Mouse (Mus musculus): Measurements from ENCODE around the gene Olfr186. TPM values are rescaled to one million over a fixed set of nuclear protein-coding genes. Genes with fewer than 3 reads are reported as not detected.

Gene Olfr186
- polyA plus RNA-seq, 1 experiment from 2014 or later: not detected

- Histone ChIP-seq H3K36me3 (replicated peaks; ENCODE audit: insufficient read depth, low read length) (no peaks in the 10 kb centered on the region), H3K27me3 (ENCODE audit: insufficient read depth, low read length) (no peaks in the 10 kb centered on the region), H3K27ac (ENCODE audit: low read depth) (no peak overlapping the region), H3K4me1 (ENCODE audit: insufficient read depth) (no peaks in the 10 kb centered on the region), H3K4me2 (ENCODE audit: low read depth, low read length) (no peak overlapping the region), H3K4me3 (ENCODE audit: low read depth, low read length) (no peak overlapping the region), H3K9me3 (ENCODE audit: low read length) (no peaks in the 10 kb centered on the region), H3K9ac (replicated peaks) (no peak overlapping the region)
- TF ChIP-seq EP300 (IDR thresholded peaks at IDR 0.05; ENCODE audit: low read depth) (no peak), CTCF (IDR thresholded peaks at IDR 0.05; ENCODE audit: low read depth) (no peak)
- ATAC-seq (no peak), DNase-seq (no peak)
- WGBS (ENCODE audit: insufficient replicate concordance): 55% methylated on average over 4 of the region's 4 CpGs
These were observed 17.5 kb upstream of the Olfr186 start for GRCm38 (mm10) chr16:59047579-59047978.

- Histone ChIP-seq H3K9me3 (ENCODE audit: low read length) (no peaks in the 10 kb centered on the region), H3K4me2 (ENCODE audit: low read depth, low read length) (no peak overlapping the region), H3K4me1 (ENCODE audit: insufficient read depth) (no peaks in the 10 kb centered on the region), H3K9ac (replicated peaks) (no peak overlapping the region), H3K27ac (ENCODE audit: low read depth) (no peak overlapping the region), H3K27me3 (ENCODE audit: insufficient read depth, low read length) (no peaks in the 10 kb centered on the region), H3K4me3 (ENCODE audit: low read depth, low read length) (no peak overlapping the region), H3K36me3 (replicated peaks; ENCODE audit: insufficient read depth, low read length) (no peaks in the 10 kb centered on the region)
- DNase-seq (no peak), ATAC-seq (no peak)
- WGBS (ENCODE audit: insufficient replicate concordance): 63% methylated on average over 3 of the region's 3 CpGs
- TF ChIP-seq EP300 (IDR thresholded peaks at IDR 0.05; ENCODE audit: low read depth): no peak
- TF ChIP-seq CTCF (IDR thresholded peaks at IDR 0.05; ENCODE audit: low read depth): no peak
These were observed 15.7 kb upstream of the Olfr186 start for GRCm38 (mm10) chr16:59045835-59046234.

- no peaks in the 10 kb centered on the region for H3K9me3 ChIP-seq (ENCODE audit: low read length)
- 83% methylated on average over 7 of the region's 7 CpGs for WGBS (ENCODE audit: insufficient replicate concordance)
- no peak within 1 kb of the TSS for H3K4me2 ChIP-seq (ENCODE audit: low read depth, low read length)
- ATAC-seq (no peak), DNase-seq (no peak)
- H3K4me1 ChIP-seq (ENCODE audit: insufficient read depth): no peaks in the 10 kb centered on the region
- no peak within 1 kb of the TSS for H3K27ac ChIP-seq (ENCODE audit: low read depth)
- H3K36me3 ChIP-seq (replicated peaks; ENCODE audit: insufficient read depth, low read length): no peaks in the 10 kb centered on the region
- no peak for TF ChIP-seq CTCF (IDR thresholded peaks at IDR 0.05; ENCODE audit: low read depth)
- TF ChIP-seq EP300 (IDR thresholded peaks at IDR 0.05; ENCODE audit: low read depth): no peak
- no peak within 1 kb of the TSS for H3K9ac ChIP-seq (replicated peaks)
- no peak within 1 kb of the TSS for H3K4me3 ChIP-seq (ENCODE audit: low read depth, low read length)
- no peaks in the 10 kb centered on the region for H3K27me3 ChIP-seq (ENCODE audit: insufficient read depth, low read length)
These were observed 9.6 kb upstream of the Olfr186 start, which contains the start of gene Olfr187 for GRCm38 (mm10) chr16:59039710-59040109. Olfr187 (minus strand) TSS chr16:59039767.

- no peak for TF ChIP-seq CTCF (IDR thresholded peaks at IDR 0.05; ENCODE audit: low read depth)
- Histone ChIP-seq H3K9me3 (ENCODE audit: low read length) (no peaks in the 10 kb centered on the region), H3K27me3 (ENCODE audit: insufficient read depth, low read length) (no peaks in the 10 kb centered on the region), H3K4me1 (ENCODE audit: insufficient read depth) (no peaks in the 10 kb centered on the region), H3K4me2 (ENCODE audit: low read depth, low read length) (no peak overlapping the region), H3K4me3 (ENCODE audit: low read depth, low read length) (no peak overlapping the region), H3K27ac (ENCODE audit: low read depth) (no peak overlapping the region), H3K9ac (replicated peaks) (no peak overlapping the region), H3K36me3 (replicated peaks; ENCODE audit: insufficient read depth, low read length) (no peaks in the 10 kb centered on the region)
- 54% methylated on average over 2 of the region's 2 CpGs for whole genome bisulfite sequencing (ENCODE audit: insufficient replicate concordance)
- ATAC-seq (no peak), DNase-seq (no peak)
These were observed 16.6 kb downstream of the Olfr186 start for GRCm38 (mm10) chr16:59013357-59014018.

- Histone ChIP-seq H3K4me3 (ENCODE audit: low read depth, low read length) (no peak overlapping the region), H3K9me3 (ENCODE audit: low read length) (no peaks in the 10 kb centered on the region), H3K27me3 (ENCODE audit: insufficient read depth, low read length) (no peaks in the 10 kb centered on the region), H3K27ac (ENCODE audit: low read depth) (no peak overlapping the region), H3K36me3 (replicated peaks; ENCODE audit: insufficient read depth, low read length) (no peaks in the 10 kb centered on the region), H3K9ac (replicated peaks) (no peak overlapping the region), H3K4me2 (ENCODE audit: low read depth, low read length) (no peak overlapping the region), H3K4me1 (ENCODE audit: insufficient read depth) (no peaks in the 10 kb centered on the region)
- DNase-seq (no peak), ATAC-seq (no peak)
- TF ChIP-seq CTCF (IDR thresholded peaks at IDR 0.05; ENCODE audit: low read depth) (no peak), EP300 (IDR thresholded peaks at IDR 0.05; ENCODE audit: low read depth) (no peak)
These were observed 22.9 kb downstream of the Olfr186 start for GRCm38 (mm10) chr16:59007146-59007545.

GRCm38 (mm10) chr16:58995057-58995456, 35.0 kb downstream of the Olfr186 start, which contains the start of gene Olfr183:
Olfr183 (plus strand) TSS chr16:58995357.
- no peak within 1 kb of the TSS for H3K4me3 ChIP-seq (ENCODE audit: low read depth, low read length)
- H3K9me3 ChIP-seq (ENCODE audit: low read length): no peaks in the 10 kb centered on the region
- H3K9ac ChIP-seq (replicated peaks): no peak within 1 kb of the TSS
- no peak within 1 kb of the TSS for H3K4me2 ChIP-seq (ENCODE audit: low read depth, low read length)
- H3K27me3 ChIP-seq (ENCODE audit: insufficient read depth, low read length): no peaks in the 10 kb centered on the region
- DNase-seq (no peak), ATAC-seq (no peak)
- no peaks in the 10 kb centered on the region for H3K4me1 ChIP-seq (ENCODE audit: insufficient read depth)
- WGBS (ENCODE audit: insufficient replicate concordance): 57% methylated on average over 2 of the region's 2 CpGs
- TF ChIP-seq CTCF (IDR thresholded peaks at IDR 0.05; ENCODE audit: low read depth) (no peak), EP300 (IDR thresholded peaks at IDR 0.05; ENCODE audit: low read depth) (no peak)
- no peak within 1 kb of the TSS for H3K27ac ChIP-seq (ENCODE audit: low read depth)
- H3K36me3 ChIP-seq (replicated peaks; ENCODE audit: insufficient read depth, low read length): no peaks in the 10 kb centered on the region

Other genes starting within 250 kb of the Olfr186 start
- not detected in 2 replicates for gene Olfr173, start 230.0 kb downstream of the Olfr186 start, polyA plus RNA-seq (2015; fragmentation: Nextera tagmentation; extraction: Ambion mirVana)
- gene Olfr175-ps1, start 203.5 kb downstream of the Olfr186 start, polyA plus RNA-seq (2015; fragmentation: Nextera tagmentation; extraction: Ambion mirVana): not detected in 2 replicates
- not detected in 2 replicates for gene Olfr177, start 155.5 kb downstream of the Olfr186 start, polyA plus RNA-seq (2015; fragmentation: Nextera tagmentation; extraction: Ambion mirVana)
- not detected in 2 replicates for gene Olfr178, start 138.2 kb downstream of the Olfr186 start, polyA plus RNA-seq (2015; fragmentation: Nextera tagmentation; extraction: Ambion mirVana)
- not detected in 2 replicates for gene Olfr181, start 101.5 kb downstream of the Olfr186 start, polyA plus RNA-seq (2015; fragmentation: Nextera tagmentation; extraction: Ambion mirVana)
- gene Olfr180, start 100.9 kb downstream of the Olfr186 start, polyA plus RNA-seq (2015; fragmentation: Nextera tagmentation; extraction: Ambion mirVana): not detected in 2 replicates
- not detected in 2 replicates for gene Olfr183, start 34.9 kb downstream of the Olfr186 start, polyA plus RNA-seq (2015; fragmentation: Nextera tagmentation; extraction: Ambion mirVana)
- gene Olfr187, start 9.5 kb upstream of the Olfr186 start, polyA plus RNA-seq (2015; fragmentation: Nextera tagmentation; extraction: Ambion mirVana): not detected in 2 replicates
- gene Olfr190, start 47.7 kb upstream of the Olfr186 start, polyA plus RNA-seq (2015; fragmentation: Nextera tagmentation; extraction: Ambion mirVana): not detected in 2 replicates
- gene Olfr191, start 59.5 kb upstream of the Olfr186 start, polyA plus RNA-seq (2015; fragmentation: Nextera tagmentation; extraction: Ambion mirVana): not detected in 2 replicates
- not detected in 2 replicates for gene Olfr193, start 81.6 kb upstream of the Olfr186 start, polyA plus RNA-seq (2015; fragmentation: Nextera tagmentation; extraction: Ambion mirVana)
- not detected in 2 replicates for gene Olfr194, start 90.8 kb upstream of the Olfr186 start, polyA plus RNA-seq (2015; fragmentation: Nextera tagmentation; extraction: Ambion mirVana)
- not detected in 2 replicates for gene Olfr195, start 116.8 kb upstream of the Olfr186 start, polyA plus RNA-seq (2015; fragmentation: Nextera tagmentation; extraction: Ambion mirVana)
- gene Olfr196, start 140.2 kb upstream of the Olfr186 start, polyA plus RNA-seq (2015; fragmentation: Nextera tagmentation; extraction: Ambion mirVana): not detected in 2 replicates
- gene Olfr198, start 173.2 kb upstream of the Olfr186 start, polyA plus RNA-seq (2015; fragmentation: Nextera tagmentation; extraction: Ambion mirVana): not detected in 2 replicates
- gene Olfr199, start 189.5 kb upstream of the Olfr186 start, polyA plus RNA-seq (2015; fragmentation: Nextera tagmentation; extraction: Ambion mirVana): not detected in 2 replicates
- not detected in 2 replicates for gene Olfr201, start 242.3 kb upstream of the Olfr186 start, polyA plus RNA-seq (2015; fragmentation: Nextera tagmentation; extraction: Ambion mirVana)

All from liver, postnatal 0 days (tissue).